Mouse (Mus musculus) bone marrow macrophage, adult 2 months (primary cell): ENCODE measurements around the gene Pbld2.
A peak's percentile ranks its signal among the peaks of the same experiment; 100 is the strongest.

Experiments used
- CTCF ChIP-seq: IDR thresholded peaks from 2 replicates; pipeline ENCODE4 v1.5.1; 2012; ENCODE audit warnings: low read depth, mild to moderate bottlenecking, low read length, moderate library complexity
- POLR2A ChIP-seq: IDR thresholded peaks from 2 replicates; pipeline ENCODE4 v1.6.1; 2012; ENCODE audit warnings: mild to moderate bottlenecking, low read depth, low read length, borderline replicate concordance

DNA sequence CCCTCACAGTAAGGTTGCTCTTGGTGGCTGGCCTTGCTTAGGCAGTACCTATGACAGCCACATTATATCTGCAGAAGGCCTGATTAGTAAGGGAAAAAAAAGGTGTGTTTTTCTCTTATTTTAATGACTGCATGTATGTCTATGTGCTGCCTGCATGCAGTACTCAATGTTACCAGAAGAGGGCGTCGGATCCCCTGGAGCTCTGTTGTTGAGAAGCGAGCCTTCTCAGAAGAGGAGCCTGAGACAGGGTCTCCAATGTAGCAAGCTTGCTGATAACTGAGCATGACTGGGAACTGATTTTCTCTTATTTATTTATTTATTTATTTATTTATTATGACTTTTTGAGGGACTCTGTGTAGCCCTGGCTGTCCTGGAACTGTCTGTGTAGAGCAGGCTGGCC is 36.8 kb upstream of the Pbld2 start:
- TF ChIP-seq CTCF (peak; percentile 63), POLR2A (no peak)
